Mouse (Mus musculus) kidney, adult 2 months (tissue): ENCODE results near the gene Pram1.

Source experiments
- CTCF ChIP-seq: fragments of 200-500 bp; conservative IDR thresholded peaks from 2 replicates; pipeline ENCODE4 v1.5.1; 2011; ENCODE audit warnings: low read depth, mild to moderate bottlenecking, control low read depth, low read length, moderate library complexity, mixed read lengths; ENCODE audit not compliant: insufficient read depth, insufficient read length
- POLR2A ChIP-seq: fragments of 200-500 bp; IDR thresholded peaks from one replicate; pipeline ENCODE4 v1.6.1; 2011; ENCODE audit warnings: low read depth, low read length, control low read depth

GRCm38 (mm10) chr17:33684671-33685231, 46.9 kb downstream of the Pram1 start:
- peak; percentile 37 for TF ChIP-seq CTCF
- TF ChIP-seq POLR2A = no peak
